Mouse (Mus musculus) activated CD4-positive, CD25-positive, alpha-beta regulatory T cell, adult 9 weeks (primary cell): ENCODE measurements around the gene Gm47791. TPM values are rescaled to one million over a fixed set of nuclear protein-coding genes. Genes with fewer than 3 reads are reported as not detected.

Source experiments
- polyA plus RNA-seq: library from polyadenylated mRNA; unstranded; fragments of 100-300 nt; shearing (Covaris generic); gene quantifications from one replicate; pipeline ENCODE4 v1.2.1, GENCODE M21; 2017

The Gm47791 gene
- not detected for polyA plus RNA-seq

DNA sequence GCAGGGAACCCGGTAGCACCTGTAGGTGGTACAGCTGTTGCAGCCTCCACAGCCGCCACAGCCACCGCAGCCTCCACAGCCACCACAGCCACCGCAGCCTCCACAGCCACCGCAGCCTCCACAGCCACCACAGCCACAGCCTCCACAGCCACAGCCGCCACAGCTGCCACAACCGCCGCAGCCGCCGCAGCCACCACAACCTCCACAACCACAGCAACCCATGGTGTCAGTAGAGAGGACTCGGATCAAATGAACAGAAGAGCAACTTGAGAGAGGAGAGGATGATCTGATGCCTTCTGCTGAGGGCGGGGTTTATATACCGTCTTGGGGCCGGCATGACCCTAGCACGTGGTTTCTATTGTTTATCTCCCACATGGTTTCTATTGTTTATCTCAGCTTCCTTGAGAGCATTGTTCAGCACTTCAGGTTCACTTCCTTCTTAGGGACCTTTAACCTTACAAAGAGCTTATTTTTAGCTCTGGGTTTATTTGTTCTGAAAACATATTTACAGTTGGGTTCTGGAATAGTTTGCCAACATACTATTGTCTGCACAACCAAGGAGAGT lies at the start of gene Gm47791:
Gene Gm47791, minus strand, starts transcription at position 222 of the 565 bp plus-strand sequence.

DNA sequence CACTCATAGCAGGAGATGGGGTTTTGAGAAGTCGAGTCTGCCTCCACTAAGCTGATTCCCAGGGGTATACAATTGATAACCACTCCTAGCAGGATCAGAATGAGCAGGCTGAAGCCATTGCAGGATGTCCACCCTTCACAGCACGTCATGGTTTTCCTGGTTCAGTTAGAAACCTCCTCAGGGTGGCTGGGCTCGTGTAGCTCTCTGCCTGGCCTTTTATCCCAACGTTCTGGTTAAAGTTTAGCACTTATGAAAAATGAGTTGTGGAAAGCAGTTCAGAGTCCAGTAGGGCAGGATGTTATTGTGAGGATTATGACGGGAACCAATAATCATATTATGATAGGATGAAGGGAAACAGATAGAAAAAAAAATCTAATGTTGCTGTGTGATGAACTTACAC lies 2.8 kb downstream of the Gm47791 start, which contains the start of gene Tm4sf20:
Gene Tm4sf20, minus strand, starts transcription at position 193 of the 400 bp plus-strand sequence.

DNA sequence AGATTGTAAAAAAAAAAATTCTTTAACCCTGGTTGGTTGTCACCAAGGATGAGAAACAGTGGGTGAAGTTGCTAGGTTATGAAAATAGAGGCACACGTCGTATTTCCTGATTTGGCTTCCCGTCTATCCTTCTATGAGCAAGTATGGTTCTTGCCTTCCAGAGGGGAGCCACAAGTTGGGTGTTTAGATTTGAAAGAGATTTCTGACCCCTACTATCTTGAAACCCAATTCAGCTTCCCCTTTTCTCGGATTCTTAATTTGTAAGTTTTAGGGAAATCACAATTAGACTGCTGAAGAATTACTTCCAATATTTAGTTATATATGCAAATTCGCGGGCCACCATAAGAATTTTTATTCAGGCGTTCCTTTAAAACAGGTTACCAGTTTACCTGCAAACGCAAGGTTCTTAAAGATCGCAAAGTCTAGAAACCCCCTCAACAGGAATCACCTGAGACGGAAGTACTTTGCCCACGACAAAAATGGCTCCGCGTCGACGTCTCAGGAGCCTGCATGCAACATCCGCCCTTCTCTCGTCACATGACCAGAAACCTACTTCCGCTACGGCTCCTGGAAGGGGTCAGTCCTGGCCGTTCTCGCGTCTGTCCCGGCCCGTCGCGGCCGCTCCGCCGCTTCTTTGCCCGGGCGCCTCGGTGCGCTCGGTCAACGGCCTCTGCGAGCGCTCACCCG lies 46.6 kb downstream of the Gm47791 start, which contains the start of gene Mff:
Gene Mff, plus strand, starts transcription at position 552 of the 687 bp plus-strand sequence.

Other genes with a start within 250 kb of the Gm47791 start
- gene Col4a4, start 184.4 kb downstream of the Gm47791 start, polyA plus RNA-seq = 0.07 TPM
- not detected for gene Col4a3, start 184.3 kb downstream of the Gm47791 start, polyA plus RNA-seq
- 87.5 TPM for gene Mff, start 46.4 kb downstream of the Gm47791 start, polyA plus RNA-seq
- not detected for gene Tm4sf20, start 2.8 kb downstream of the Gm47791 start, polyA plus RNA-seq
- gene Agfg1, start 68.2 kb upstream of the Gm47791 start, polyA plus RNA-seq = 23.0 TPM
- gene A030005L19Rik, start 142.1 kb upstream of the Gm47791 start, polyA plus RNA-seq = 0.93 TPM
- not detected for gene A030014E15Rik, start 153.7 kb upstream of the Gm47791 start, polyA plus RNA-seq
- gene Gm6217, start 160.2 kb upstream of the Gm47791 start, polyA plus RNA-seq = not detected
- not detected for gene A030003K21Rik, start 172.1 kb upstream of the Gm47791 start, polyA plus RNA-seq
- gene Gm7544, start 184.8 kb upstream of the Gm47791 start, polyA plus RNA-seq = not detected
- gene Gm47955, start 189.0 kb upstream of the Gm47791 start, polyA plus RNA-seq = not detected
- not detected for gene Gm47959, start 229.3 kb upstream of the Gm47791 start, polyA plus RNA-seq